Mouse (Mus musculus) embryonic fibroblast, embryonic 13.5 days (primary cell): ENCODE data around the gene Lactbl1.

Experiments
- CTCF ChIP-seq: IDR thresholded peaks from 2 replicates; pipeline ENCODE4 v1.5.1; 2011; ENCODE audit warnings: mild to moderate bottlenecking, control low read depth, low read length, moderate library complexity, borderline replicate concordance; ENCODE audit not compliant: insufficient read depth
- POLR2A ChIP-seq: IDR thresholded peaks from 2 replicates; pipeline ENCODE4 v1.6.1; 2011; ENCODE audit warnings: low read depth, mild to moderate bottlenecking, control low read depth, low read length, moderate library complexity

DNA sequence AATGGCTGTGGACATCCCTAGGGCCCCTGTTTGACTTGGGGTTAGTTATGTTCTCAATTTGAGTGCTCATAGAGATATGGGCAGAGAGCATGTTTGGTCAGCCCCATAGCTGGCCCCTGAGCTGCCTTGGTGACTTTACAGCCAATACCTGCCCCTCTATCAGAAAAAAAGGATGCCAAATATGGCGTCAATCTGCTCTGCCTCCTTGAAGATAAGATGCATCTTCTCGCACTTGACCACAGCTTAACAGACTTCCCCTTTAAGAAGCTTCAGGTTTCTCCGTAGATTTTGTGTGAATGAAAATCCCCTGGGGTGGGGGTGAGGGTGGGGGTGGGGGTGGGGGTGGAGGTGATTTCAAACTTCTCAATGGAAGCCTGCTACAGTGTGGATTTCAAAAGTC, 35.5 kb downstream of the Lactbl1 start:
- no peak for TF ChIP-seq CTCF
- no peak for TF ChIP-seq POLR2A
